Mouse (Mus musculus) ES-E14 (cell line): ENCODE data around the gene Kansl1l. TPM values are rescaled to one million over a fixed set of nuclear protein-coding genes. Genes with fewer than 3 reads are reported as not detected.

Experiments used
- DNase-seq: peaks from one replicate; pipeline ENCODE4 v3.0.0-alpha.2; 2013; ENCODE audit warnings: low read depth, low spot score
- H3K27ac ChIP-seq: 2 replicates; pipeline ENCODE4 v1.5.1; 2012; ENCODE audit warnings: low read depth, mild to moderate bottlenecking, low read length, moderate library complexity, mixed read lengths; ENCODE audit not compliant: poor library complexity, insufficient read depth, severe bottlenecking
- H3K36me3 ChIP-seq: 2 replicates; pipeline ENCODE4 v1.6.1; 2012; ENCODE audit warnings: mild to moderate bottlenecking, low read length, moderate library complexity, mixed read lengths; ENCODE audit not compliant: control insufficient read depth, poor library complexity, insufficient read depth, severe bottlenecking
- H3K4me1 ChIP-seq, 2 experiments: fragments of 150-350 bp in 1 of 2; sonication (generic) in 1 of 2; 2 replicates each; pipeline ENCODE4 v1.6.1; 2012; ENCODE audit warnings: low read length in 2 of 2, mild to moderate bottlenecking in 1 of 2, mixed read lengths in 1 of 2; ENCODE audit not compliant: control insufficient read depth in 2 of 2, insufficient read depth in 2 of 2, poor library complexity in 1 of 2
- H3K4me3 ChIP-seq, 2 experiments: fragments of 150-350 bp in 1 of 2; sonication (generic) in 1 of 2; 2 replicates each; pipeline ENCODE4 v1.5.1; 2012; ENCODE audit warnings: low read length in 2 of 2, low read depth in 1 of 2, mild to moderate bottlenecking in 1 of 2, mixed read lengths in 1 of 2; ENCODE audit not compliant: insufficient read depth in 1 of 2, poor library complexity in 1 of 2, severe bottlenecking in 1 of 2
- H3K9ac ChIP-seq: 2 replicates; pipeline ENCODE4 v1.6.1; 2012; ENCODE audit warnings: low read depth, mild to moderate bottlenecking, low read length, mixed read lengths; ENCODE audit not compliant: poor library complexity, insufficient read depth, severe bottlenecking
- H3K9me3 ChIP-seq: fragments of 150-350 bp; sonication (generic); 2 replicates; pipeline ENCODE4 v1.6.1; 2012; ENCODE audit warnings: low read depth, mild to moderate bottlenecking, low read length; ENCODE audit not compliant: control insufficient read depth, insufficient read depth
- CHD2 ChIP-seq: IDR thresholded peaks from 2 replicates; pipeline ENCODE4 v1.6.1; 2014; ENCODE audit warnings: mild to moderate bottlenecking, low read depth, low read length, inconsistent platforms
- HCFC1 ChIP-seq: IDR thresholded peaks from 2 replicates; pipeline ENCODE4 v1.6.1; 2012; ENCODE audit warnings: low read length, inconsistent platforms, borderline replicate concordance; ENCODE audit not compliant: insufficient read depth
- MAFK ChIP-seq: IDR thresholded peaks from 2 replicates; pipeline ENCODE4 v1.6.1; 2014; ENCODE audit warnings: mild to moderate bottlenecking, low read depth, low read length, inconsistent platforms; ENCODE audit not compliant: insufficient read depth
- ZC3H11A ChIP-seq: IDR thresholded peaks from 2 replicates; pipeline ENCODE4 v1.6.1; 2012; ENCODE audit warnings: low read depth, mild to moderate bottlenecking, inconsistent platforms, low read length, borderline replicate concordance
- ZNF384 ChIP-seq: IDR thresholded peaks from 2 replicates; pipeline ENCODE4 v1.6.1; 2012; ENCODE audit warnings: low read depth, low read length, inconsistent platforms
- in situ Hi-C, 2 experiments: fragments of 600-800 bp; cut with MboI; formaldehyde crosslinking; loops; one replicate each; pipeline ENCODE4 v1.15.1; 2025; ENCODE audit warnings: low sequenced_read_pairs in 2 of 2, inconsistent platforms in 1 of 2; ENCODE audit not compliant: unreplicated experiment in 2 of 2
- total RNA-seq: library from RNA; depleted of rRNA; stranded (reverse); fragments of 300-350 nt; gene quantifications from 2 replicates; pipeline ENCODE4 v1.2.3, GENCODE M21; 2012; rRNA removed

Gene Kansl1l
- 3.3 and 4.7 TPM in 2 replicates for total RNA-seq

DNA sequence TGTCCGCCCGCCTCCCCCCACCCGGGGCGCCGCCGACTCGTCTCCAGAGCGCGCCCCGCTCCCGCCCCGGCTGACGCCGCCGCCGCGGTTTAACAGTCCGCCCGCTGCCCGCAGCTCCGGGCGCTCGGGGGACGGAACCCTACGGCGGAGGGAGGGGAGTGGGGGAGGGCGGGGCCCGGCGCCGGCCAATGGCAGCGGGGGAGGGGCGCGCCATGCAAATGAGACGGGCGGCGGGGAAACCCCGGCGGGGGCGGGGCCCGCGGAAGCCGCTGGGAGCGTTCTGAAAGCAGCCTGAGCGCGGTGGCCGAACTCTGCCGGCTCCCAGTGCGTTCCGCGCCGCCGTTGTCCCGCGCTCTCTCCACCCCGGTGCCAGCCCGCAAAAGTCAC lies at the start of gene Kansl1l:
TSS of gene Kansl1l (minus strand) at position 110 of the 387 bp plus-strand sequence.
- no peak for TF ChIP-seq ZNF384
- TF ChIP-seq ZC3H11A = no peak
- TF ChIP-seq HCFC1 = no peak
- TF ChIP-seq CHD2 = no peak
- no peak for TF ChIP-seq MAFK
- Histone ChIP-seq H3K4me3 (peak within 1 kb of the TSS; percentile 75 to 80), H3K27ac (peak within 1 kb of the TSS; percentile 69), H3K9ac (peak within 1 kb of the TSS; percentile 95), H3K36me3 (no peaks in the 10 kb centered on the region), H3K4me1 (no peaks in the 10 kb centered on the region; a peak in 1 of 4 replicates), H3K9me3 (no peaks in the 10 kb centered on the region)
- in situ Hi-C loops = no loop called here
- peak; percentile 81 for DNase-seq

DNA sequence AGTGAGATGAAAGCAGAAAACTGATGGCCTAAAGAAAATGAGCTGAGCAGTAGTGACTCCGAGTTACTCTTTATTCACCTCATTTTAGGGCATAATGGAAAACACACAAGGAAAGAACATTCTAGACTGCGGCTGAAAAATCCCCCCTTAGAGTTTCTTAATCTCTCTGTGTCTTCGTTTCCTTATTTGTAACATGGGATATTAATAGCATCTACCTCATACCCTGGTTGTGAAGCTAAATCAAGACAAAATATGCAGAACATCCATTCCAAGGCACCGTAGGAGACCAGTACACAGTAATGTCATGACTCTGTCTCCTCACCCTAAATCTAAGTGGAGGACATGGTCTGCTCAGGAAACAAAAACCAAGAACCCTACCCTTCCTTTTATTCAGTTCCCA lies 48.3 kb upstream of the Kansl1l start:
- in situ Hi-C loops = no loop called here
- H3K36me3 ChIP-seq = no peaks in the 10 kb centered on the region
- no peak overlapping the region for H3K9ac ChIP-seq
- no peak overlapping the region for H3K4me3 ChIP-seq
- DNase-seq = no peak
- TF ChIP-seq MAFK = no peak
- TF ChIP-seq HCFC1 = no peak
- no peak for TF ChIP-seq ZC3H11A
- TF ChIP-seq CHD2 = no peak
- no peak for TF ChIP-seq ZNF384
- H3K27ac ChIP-seq = no peak overlapping the region
- no peaks in the 10 kb centered on the region for H3K9me3 ChIP-seq
- no peaks in the 10 kb centered on the region for H3K4me1 ChIP-seq

GRCm38 (mm10) chr1:66863741-66864495 lies 46.6 kb upstream of the Kansl1l start:
- Histone ChIP-seq H3K4me1 (no peaks in the 10 kb centered on the region), H3K9me3 (no peaks in the 10 kb centered on the region), H3K36me3 (no peaks in the 10 kb centered on the region), H3K4me3 (peak overlapping the region in 1 of 2 experiments; percentile 58; a peak in 1 of 4 replicates), H3K27ac (no peak overlapping the region), H3K9ac (no peak overlapping the region)
- in situ Hi-C loops = no loop called here
- DNase-seq = no peak
- TF ChIP-seq MAFK (no peak), CHD2 (no peak), HCFC1 (no peak), ZC3H11A (no peak), ZNF384 (no peak)

GRCm38 (mm10) chr1:66862712-66863511 lies 45.5 kb upstream of the Kansl1l start, which contains the start of gene Acadl:
Gene Acadl, minus strand, starts transcription at chr1:66863277.
- Histone ChIP-seq H3K27ac (no peak within 1 kb of the TSS), H3K9me3 (no peaks in the 10 kb centered on the region), H3K9ac (peak within 1 kb of the TSS; percentile 86), H3K4me1 (no peaks in the 10 kb centered on the region), H3K36me3 (no peaks in the 10 kb centered on the region), H3K4me3 (peak within 1 kb of the TSS; percentile 92 to 96)
- TF ChIP-seq HCFC1 (no peak), MAFK (no peak), CHD2 (no peak), ZC3H11A (no peak), ZNF384 (no peak)
- in situ Hi-C loops = no loop called here
- DNase-seq = no peak
